Mouse (Mus musculus): Measurements from ENCODE around the gene Mum1. TPM values are rescaled to one million over a fixed set of nuclear protein-coding genes. Genes with fewer than 3 reads are reported as not detected.
A peak's percentile ranks its signal among the peaks of the same experiment; 100 is the strongest.
"Not testable (repeated sequence)": the region's sequence is repeated elsewhere in the genome, so short reads cannot be mapped to it uniquely, and the experiment has no call there.

The Mum1 gene
- total and polyA plus RNA-seq, 2 experiments from 2014 or later = 50.4 to 60.7 TPM

- ATAC-seq (no peak), DNase-seq (no peak)
- Histone ChIP-seq H3K4me3 (ENCODE audit: low read depth, low read length) (no peak overlapping the region), H3K27ac (ENCODE audit: low read depth, low read length) (no peak overlapping the region), H3K4me2 (ENCODE audit: low read depth) (no peak overlapping the region), H3K27me3 (ENCODE audit: insufficient read depth, low read length) (no peaks in the 10 kb centered on the region), H3K9me3 (ENCODE audit: low read length) (no peaks in the 10 kb centered on the region), H3K36me3 (ENCODE audit: insufficient read depth) (no peaks in the 10 kb centered on the region), H3K4me1 (ENCODE audit: insufficient read depth) (peaks cover 7% of the 10 kb centered on the region; the same call in 1 of the 2 replicates), H3K9ac (no peak overlapping the region)
- WGBS = 83% methylated on average over 4 of the region's 4 CpGs
- TF ChIP-seq CTCF (IDR thresholded peaks at IDR 0.05; ENCODE audit: low read depth) = no peak
Observed at GRCm38 (mm10) chr10:80208248-80208647, 18.0 kb upstream of the Mum1 start.

GRCm38 (mm10) chr10:80208841-80209371 is 17.3 kb upstream of the Mum1 start:
- no peaks in the 10 kb centered on the region for H3K27me3 ChIP-seq (ENCODE audit: insufficient read depth, low read length)
- peak overlapping the region; percentile 34 for H3K4me2 ChIP-seq (ENCODE audit: low read depth)
- 4% methylated on average over 24 of the region's 24 CpGs for WGBS
- DNase-seq (peak; percentile 73), ATAC-seq (peak; percentile 64)
- H3K4me1 ChIP-seq (ENCODE audit: insufficient read depth) = peaks cover 7% of the 10 kb centered on the region; the same call in 1 of the 2 replicates
- peak overlapping the region; percentile 69 for H3K27ac ChIP-seq (ENCODE audit: low read depth, low read length)
- H3K36me3 ChIP-seq (ENCODE audit: insufficient read depth) = no peaks in the 10 kb centered on the region
- H3K4me3 ChIP-seq (ENCODE audit: low read depth, low read length) = no peak overlapping the region
- peak overlapping the region; percentile 29 for H3K9ac ChIP-seq
- no peak for TF ChIP-seq CTCF (IDR thresholded peaks at IDR 0.05; ENCODE audit: low read depth)
- H3K9me3 ChIP-seq (ENCODE audit: low read length) = no peaks in the 10 kb centered on the region

GRCm38 (mm10) chr10:80211547-80212103 is 14.6 kb upstream of the Mum1 start:
- not testable (repeated sequence) for H3K36me3 ChIP-seq (ENCODE audit: insufficient read depth); H3K9me3 ChIP-seq (ENCODE audit: low read length); H3K4me2 ChIP-seq (ENCODE audit: low read depth); H3K4me3 ChIP-seq (ENCODE audit: low read depth, low read length); ATAC-seq; H3K4me1 ChIP-seq (ENCODE audit: insufficient read depth); DNase-seq; H3K9ac ChIP-seq; H3K27ac ChIP-seq (ENCODE audit: low read depth, low read length); H3K27me3 ChIP-seq (ENCODE audit: insufficient read depth, low read length)
- 70% methylated on average over 7 of the region's 7 CpGs for WGBS

- Histone ChIP-seq H3K9me3 (ENCODE audit: low read length) (no peaks in the 10 kb centered on the region), H3K4me3 (ENCODE audit: low read depth, low read length) (no peak overlapping the region), H3K4me1 (ENCODE audit: insufficient read depth) (no peaks in the 10 kb centered on the region), H3K9ac (peak overlapping the region; percentile 28; the same call in 1 of the 2 replicates), H3K4me2 (ENCODE audit: low read depth) (no peak overlapping the region), H3K27ac (ENCODE audit: low read depth, low read length) (0 out of 2 replicates have a peak overlapping the region, but pooled peaks have one; percentile 21), H3K27me3 (ENCODE audit: insufficient read depth, low read length) (no peaks in the 10 kb centered on the region), H3K36me3 (ENCODE audit: insufficient read depth) (no peaks in the 10 kb centered on the region)
- ATAC-seq (no peak), DNase-seq (no peak)
- 19% methylated on average over 16 of the region's 16 CpGs for WGBS
- no peak for TF ChIP-seq CTCF (IDR thresholded peaks at IDR 0.05; ENCODE audit: low read depth)
Observed at GRCm38 (mm10) chr10:80215048-80215772, 11.0 kb upstream of the Mum1 start.

GRCm38 (mm10) chr10:80220676-80221075 is 5.6 kb upstream of the Mum1 start:
- Histone ChIP-seq H3K4me3 (ENCODE audit: low read depth, low read length) (no peak overlapping the region), H3K4me2 (ENCODE audit: low read depth) (no peak overlapping the region), H3K9me3 (ENCODE audit: low read length) (no peaks in the 10 kb centered on the region), H3K27ac (ENCODE audit: low read depth, low read length) (no peak overlapping the region), H3K27me3 (ENCODE audit: insufficient read depth, low read length) (no peaks in the 10 kb centered on the region), H3K9ac (no peak overlapping the region), H3K4me1 (ENCODE audit: insufficient read depth) (no peaks in the 10 kb centered on the region), H3K36me3 (ENCODE audit: insufficient read depth) (no peaks in the 10 kb centered on the region)
- WGBS = 44% methylated on average over 6 of the region's 9 CpGs
- ATAC-seq (no peak), DNase-seq (no peak)
- TF ChIP-seq CTCF (IDR thresholded peaks at IDR 0.05; ENCODE audit: low read depth) = no peak

- H3K4me1 ChIP-seq (ENCODE audit: insufficient read depth) = peaks cover 13% of the 10 kb centered on the region
- DNase-seq; H3K4me2 ChIP-seq (ENCODE audit: low read depth); ATAC-seq; H3K9me3 ChIP-seq (ENCODE audit: low read length); H3K36me3 ChIP-seq (ENCODE audit: insufficient read depth); H3K4me3 ChIP-seq (ENCODE audit: low read depth, low read length); H3K9ac ChIP-seq; H3K27ac ChIP-seq (ENCODE audit: low read depth, low read length); H3K27me3 ChIP-seq (ENCODE audit: insufficient read depth, low read length): not testable (repeated sequence)
- 93% methylated on average over 2 of the region's 2 CpGs for WGBS
Observed at GRCm38 (mm10) chr10:80223137-80223536, 3.1 kb upstream of the Mum1 start.

- ATAC-seq = no peak
- H3K27ac ChIP-seq (ENCODE audit: low read depth, low read length) = peak overlapping the region; percentile 93
- WGBS = 1% methylated on average over 14 of the region's 14 CpGs
Observed at GRCm38 (mm10) chr10:80226071-80226415, 191 bp upstream of the Mum1 start.

More at GRCm38 (mm10) chr10:80226071-80226415, 191 bp upstream of the Mum1 start:
- no peak for TF ChIP-seq CTCF (IDR thresholded peaks at IDR 0.05; ENCODE audit: low read depth)
- Histone ChIP-seq H3K4me1 (ENCODE audit: insufficient read depth) (peaks cover 19% of the 10 kb centered on the region), H3K4me3 (ENCODE audit: low read depth, low read length) (peak overlapping the region; percentile 82), H3K4me2 (ENCODE audit: low read depth) (peak overlapping the region; percentile 92), H3K36me3 (ENCODE audit: insufficient read depth) (peaks cover 6% of the 10 kb centered on the region), H3K9me3 (ENCODE audit: low read length) (no peaks in the 10 kb centered on the region), H3K9ac (peak overlapping the region; percentile 91; the same call in 1 of the 2 replicates), H3K27me3 (ENCODE audit: insufficient read depth, low read length) (no peaks in the 10 kb centered on the region)
- no peak for DNase-seq

All from forebrain, postnatal 0 days (tissue).